Mouse (Mus musculus): ENCODE results near the gene Ugt1a6a. TPM values are rescaled to one million over a fixed set of nuclear protein-coding genes. Genes with fewer than 3 reads are reported as not detected.

Gene Ugt1a6a
- polyA plus RNA-seq, 1 experiment: 6.1 TPM

DNA sequence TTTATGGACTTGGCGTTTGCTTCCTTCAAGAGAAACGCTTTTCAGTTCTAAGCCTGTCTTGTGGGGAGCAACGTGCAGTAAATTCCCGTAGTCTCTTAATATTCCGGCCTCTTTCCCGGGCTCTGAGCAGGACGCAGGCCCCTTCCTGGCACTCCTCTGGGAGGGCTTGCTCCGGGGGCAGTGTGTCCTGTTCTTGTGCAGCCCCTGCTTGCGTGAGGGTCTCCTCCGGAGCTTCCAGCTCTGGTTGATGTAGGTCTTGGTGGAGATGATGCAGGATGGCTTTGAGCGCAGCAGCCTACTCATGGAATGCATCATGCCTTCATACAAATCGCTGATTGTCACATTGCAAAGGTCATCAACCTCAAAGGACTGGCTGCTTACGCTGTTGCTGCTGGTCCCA lies 131.5 kb downstream of the Ugt1a6a start:
- no peaks in the 10 kb centered on the region for H3K4me1 ChIP-seq (ENCODE audit: control insufficient read depth, insufficient read depth, insufficient read length, low read length)
- no peak overlapping the region for H3K27ac ChIP-seq (replicated peaks; ENCODE audit: low read depth, low read length)
- H3K4me3 ChIP-seq (ENCODE audit: insufficient read depth, low read depth, low read length): no peak overlapping the region

DNA sequence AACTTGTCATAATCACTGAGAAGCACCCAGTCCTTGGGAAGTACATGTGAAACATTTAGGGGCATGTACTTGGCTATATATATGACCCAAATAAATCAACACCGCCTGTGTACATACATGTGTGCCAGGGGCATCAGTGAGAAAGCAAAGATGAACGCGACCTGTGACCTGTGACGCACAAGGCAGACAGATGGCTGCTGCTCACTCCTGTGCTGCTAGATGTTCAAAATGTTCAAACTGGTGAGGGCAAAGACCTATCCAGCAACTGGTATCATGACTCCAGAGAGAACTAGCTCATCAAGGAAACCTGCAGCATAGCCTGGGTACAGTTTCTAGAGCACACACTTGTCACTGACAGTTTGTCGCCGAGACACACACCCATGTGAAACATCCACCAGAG lies 132.9 kb downstream of the Ugt1a6a start:
- Histone ChIP-seq H3K27ac (replicated peaks; ENCODE audit: low read depth, low read length) (no peak overlapping the region), H3K4me3 (ENCODE audit: insufficient read depth, low read depth, low read length) (no peak overlapping the region), H3K4me1 (ENCODE audit: control insufficient read depth, insufficient read depth, insufficient read length, low read length) (no peaks in the 10 kb centered on the region)

DNA sequence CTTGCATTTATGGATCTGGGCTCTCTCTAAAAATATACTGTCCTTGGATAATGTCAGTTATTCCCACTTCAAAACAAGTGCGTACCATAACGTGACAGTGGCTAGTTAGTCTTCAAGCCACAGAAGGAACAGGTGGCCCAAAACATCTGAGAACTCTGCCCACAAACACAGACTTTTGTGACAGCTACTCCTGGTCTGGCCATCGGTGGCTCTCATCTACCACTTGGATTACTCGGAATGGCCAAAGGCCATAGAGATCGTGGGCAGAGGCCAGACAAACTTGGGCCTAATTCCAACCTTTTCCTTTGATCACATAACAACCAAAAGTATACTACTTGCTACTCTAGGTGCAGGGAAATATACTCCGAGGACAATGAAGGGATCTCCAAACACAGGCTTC lies 133.5 kb downstream of the Ugt1a6a start:
- H3K27ac ChIP-seq (replicated peaks; ENCODE audit: low read depth, low read length): no peak overlapping the region

More for the DNA sequence above, 133.5 kb downstream of the Ugt1a6a start:
- H3K4me3 ChIP-seq (ENCODE audit: insufficient read depth, low read depth, low read length): no peak overlapping the region
- H3K4me1 ChIP-seq (ENCODE audit: control insufficient read depth, insufficient read depth, insufficient read length, low read length): no peaks in the 10 kb centered on the region

Other genes starting within 250 kb of the Ugt1a6a start
- gene Usp40, start 126.3 kb upstream of the Ugt1a6a start, polyA plus RNA-seq (2012; ENCODE audit: insufficient read depth, insufficient read length, missing spikeins): 13.1 and 16.1 TPM in 2 replicates
- gene Ugt1a10, start 79.4 kb upstream of the Ugt1a6a start, polyA plus RNA-seq (2012; ENCODE audit: insufficient read depth, insufficient read length, missing spikeins): not detected in 2 replicates
- gene Ugt1a9, start 64.0 kb upstream of the Ugt1a6a start, polyA plus RNA-seq (2012; ENCODE audit: insufficient read depth, insufficient read length, missing spikeins): not detected in 2 replicates
- not detected in 2 replicates for gene Ugt1a8, start 47.0 kb upstream of the Ugt1a6a start, polyA plus RNA-seq (2012; ENCODE audit: insufficient read depth, insufficient read length, missing spikeins)
- gene Ugt1a7c, start 39.7 kb upstream of the Ugt1a6a start, polyA plus RNA-seq (2012; ENCODE audit: insufficient read depth, insufficient read length, missing spikeins): 1.5 and 2.2 TPM in 2 replicates
- 5.0 and 5.9 TPM in 2 replicates for gene Ugt1a6b, start 31.6 kb upstream of the Ugt1a6a start, polyA plus RNA-seq (2012; ENCODE audit: insufficient read depth, insufficient read length, missing spikeins)
- gene Ugt1a5, start 31.2 kb downstream of the Ugt1a6a start, polyA plus RNA-seq (2012; ENCODE audit: insufficient read depth, insufficient read length, missing spikeins): 1.5 TPM in 1 of 2 replicates, not detected in the other
- not detected in 2 replicates for gene Ugt1a2, start 65.8 kb downstream of the Ugt1a6a start, polyA plus RNA-seq (2012; ENCODE audit: insufficient read depth, insufficient read length, missing spikeins)
- 4.3 and 5.0 TPM in 2 replicates for gene Dnajb3, start 71.0 kb downstream of the Ugt1a6a start, polyA plus RNA-seq (2012; ENCODE audit: insufficient read depth, insufficient read length, missing spikeins)
- 0.95 TPM in 1 of 2 replicates, not detected in the other for gene Ugt1a1, start 77.2 kb downstream of the Ugt1a6a start, polyA plus RNA-seq (2012; ENCODE audit: insufficient read depth, insufficient read length, missing spikeins)
- not detected in 2 replicates for gene Mroh2a, start 92.2 kb downstream of the Ugt1a6a start, polyA plus RNA-seq (2012; ENCODE audit: insufficient read depth, insufficient read length, missing spikeins)
- 10.3 and 11.1 TPM in 2 replicates for gene Hjurp, start 142.8 kb downstream of the Ugt1a6a start, polyA plus RNA-seq (2012; ENCODE audit: insufficient read depth, insufficient read length, missing spikeins)
- not detected in 2 replicates for gene Trpm8, start 142.9 kb downstream of the Ugt1a6a start, polyA plus RNA-seq (2012; ENCODE audit: insufficient read depth, insufficient read length, missing spikeins)

All from brown adipose tissue, adult 24 weeks (tissue).